ENCODE assay signal across 22 mouse cellular contexts in genomic region chr19:21860894-21861293, GRCm38 (mm10).
DNase-seq lines count a peak whose midpoint lies in the region; ATAC-seq lines count a peak whose summit lies in the region.
"Had no signal": no experiment of that assay in that cellular context is flagged by ENCODE, and none has a peak within 500 bp of the region (broad histone marks: within the 10 kb centered on the region; RNA-seq: fewer than 3 reads in every experiment).

No protein-coding gene starts in this region.

- no peak overlapping the region for H3K9ac ChIP-seq in midbrain, embryonic 15.5 days
- H3K9ac ChIP-seq: embryonic facial prominence, embryonic 12.5 days; forebrain, embryonic 13.5 days; forebrain, embryonic 15.5 days; forebrain, postnatal 0 days had no signal

- H3K4me2 ChIP-seq in midbrain, embryonic 15.5 days, result no peak overlapping the region
- H3K4me2 ChIP-seq: embryonic facial prominence, embryonic 12.5 days; forebrain, embryonic 13.5 days; forebrain, embryonic 15.5 days had no signal

- peak; percentile 22 to 30 for DNase-seq in spleen, postnatal 36 days (ENCODE audit: low spot score in 2 of 2)
- no peak for DNase-seq in spleen, postnatal 4 days (ENCODE audit: low spot score in 2 of 2)
- DNase-seq in B cell, adult 2 months, result peak; percentile 5 to 12
- DNase-seq in splenic B cell, adult 2 months (ENCODE audit: low read depth, low spot score), result peak; percentile 19
- no peak for DNase-seq in cerebellum, postnatal 4 days (ENCODE audit: low spot score in 2 of 2)
- DNase-seq: adrenal gland, adult 8-10 months; adrenal gland, postnatal 14 days; adrenal gland, postnatal 36 days; cerebellum, adult 11-12 months; cerebellum, adult 2 months; cerebellum, adult 9-10 months; cerebellum, postnatal 10 days; cerebellum, postnatal 25 days; forebrain, postnatal 0 days had no signal

- no peaks in the 10 kb centered on the region for H3K27me3 ChIP-seq in splenic B cell, adult 2 months (ENCODE audit: control insufficient read depth, insufficient read depth, low read length, poor library complexity, severe bottlenecking)
- no peaks in the 10 kb centered on the region for H3K27me3 ChIP-seq in midbrain, embryonic 15.5 days (replicated peaks)
- H3K27me3 ChIP-seq: embryonic facial prominence, embryonic 12.5 days; forebrain, embryonic 13.5 days; forebrain, embryonic 15.5 days; Patski had no signal

- H3K9me3 ChIP-seq in midbrain, embryonic 15.5 days, result no peaks in the 10 kb centered on the region
- H3K9me3 ChIP-seq: embryonic facial prominence, embryonic 10.5 days; embryonic facial prominence, embryonic 12.5 days; forebrain, embryonic 13.5 days; forebrain, embryonic 15.5 days; G1E had no signal

- no peak overlapping the region for H3K27ac ChIP-seq in midbrain, embryonic 15.5 days
- H3K27ac ChIP-seq: embryonic facial prominence, embryonic 10.5 days; embryonic facial prominence, embryonic 12.5 days; forebrain, embryonic 13.5 days; forebrain, embryonic 15.5 days had no signal

- no peaks in the 10 kb centered on the region for H3K36me3 ChIP-seq in splenic B cell, adult 2 months (ENCODE audit: control insufficient read depth, insufficient read depth, low read length, poor library complexity, severe bottlenecking)
- peaks cover 13% of the 10 kb centered on the region; the same call in 1 of the 2 replicates for H3K36me3 ChIP-seq in midbrain, embryonic 15.5 days (replicated peaks)

- WGBS in midbrain, embryonic 15.5 days, result 97% methylated on average over 6 of the region's 6 CpGs

- no peaks in the 10 kb centered on the region for H3K4me1 ChIP-seq in midbrain, embryonic 15.5 days
- H3K4me1 ChIP-seq: embryonic facial prominence, embryonic 12.5 days; forebrain, embryonic 13.5 days; forebrain, embryonic 15.5 days had no signal

- no peak for ATAC-seq in midbrain, embryonic 15.5 days (replicated peaks)
- ATAC-seq: activated CD4-positive, CD25-positive, alpha-beta regulatory T cell, adult 4 months; forebrain, embryonic 13.5 days; forebrain, embryonic 15.5 days; forebrain, postnatal 0 days; Patski had no signal

- H3K4me3 ChIP-seq in midbrain, embryonic 15.5 days, result no peak overlapping the region
- H3K4me3 ChIP-seq: embryonic facial prominence, embryonic 10.5 days; embryonic facial prominence, embryonic 12.5 days; forebrain, embryonic 13.5 days; forebrain, embryonic 15.5 days had no signal

Comparison
In these comparisons a context has a peak if more than half of its experiments do, and no peak if none do; other contexts are left out.
1. DNase-seq: peak in spleen, postnatal 36 days (2 of 2), B cell, adult 2 months (2 of 2) and splenic B cell, adult 2 months (single experiment); none in spleen, postnatal 4 days (0 of 2) and cerebellum, postnatal 4 days (0 of 2).